Mouse (Mus musculus) small intestine, adult 10 weeks (tissue): ENCODE results near the gene Cep63. TPM values are rescaled to one million over a fixed set of nuclear protein-coding genes. Genes with fewer than 3 reads are reported as not detected.

ENCODE experiments used
- polyA plus RNA-seq: library from polyadenylated mRNA; stranded (reverse); fragments of 350-450 nt; fragmentation: Illumina TruSeq; extraction: RNeasy Lipid Tissue Mini Kit (QIAGEN cat#74804); gene quantifications from one replicate; pipeline ENCODE4 v1.2.3, GENCODE M21; 2014; ENCODE audit warnings: low replicate concordance

Gene Cep63
- 22.3 TPM for polyA plus RNA-seq

GRCm38 (mm10) chr9:102625983-102626838 is at the start of gene Cep63, which contains the start of gene Anapc13:
Cep63 (minus strand) TSS chr9:102626534.
Anapc13 (plus strand) TSS chr9:102626296.

Other genes starting within 250 kb of the Cep63 start
- gene Ky, start 120.8 kb downstream of the Cep63 start, polyA plus RNA-seq, result 0.41 TPM
- 4.8 TPM for gene Anapc13, start 238 bp downstream of the Cep63 start, polyA plus RNA-seq
- 7.4 TPM for gene Amotl2, start 90.1 kb upstream of the Cep63 start, polyA plus RNA-seq
- gene Ryk, start 208.4 kb upstream of the Cep63 start, polyA plus RNA-seq, result 66.2 TPM